Mouse (Mus musculus) CD4-positive helper T cell, adult 2 months (primary cell): ENCODE data around the gene Hecw2.

ENCODE experiments used
- DNase-seq: peaks from one replicate; pipeline ENCODE4 v3.0.0-alpha.2; 2012; ENCODE audit warnings: low read depth, missing footprints, low spot score

Hecw2 gene

DNA sequence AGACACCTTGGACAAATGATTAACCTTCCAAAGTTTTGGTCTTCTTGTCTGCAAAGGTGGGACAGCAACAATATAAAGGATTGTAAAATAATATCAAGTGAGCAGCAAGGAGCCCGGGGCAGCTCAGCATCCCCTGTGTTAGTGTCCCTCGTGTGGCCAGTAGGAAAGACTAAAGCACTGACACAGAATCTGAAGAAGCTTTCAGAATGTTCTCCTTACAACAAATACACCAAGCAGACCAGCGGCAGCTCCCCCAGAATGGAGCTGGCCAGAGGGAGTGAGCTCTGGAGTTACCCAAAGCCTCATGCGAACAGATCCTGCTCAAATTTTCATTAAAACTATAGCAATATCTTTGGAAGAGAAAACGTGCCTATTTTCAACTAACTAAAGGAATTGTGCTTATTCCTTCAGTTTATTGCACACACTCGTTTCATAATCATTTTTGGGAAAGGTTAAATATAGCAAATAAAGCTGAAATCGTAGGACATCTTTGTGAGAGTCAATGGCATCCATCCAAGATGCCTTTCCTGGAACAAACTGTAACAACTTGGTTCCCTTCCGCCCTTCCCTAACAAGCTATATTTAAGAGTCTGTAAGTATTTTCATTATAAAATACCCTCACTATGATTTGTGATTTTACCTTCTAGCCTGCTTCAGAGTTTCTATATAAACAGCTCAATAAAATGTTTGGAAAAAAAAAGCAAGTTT, 208.6 kb downstream of the Hecw2 start:
- DNase-seq: no peak

DNA sequence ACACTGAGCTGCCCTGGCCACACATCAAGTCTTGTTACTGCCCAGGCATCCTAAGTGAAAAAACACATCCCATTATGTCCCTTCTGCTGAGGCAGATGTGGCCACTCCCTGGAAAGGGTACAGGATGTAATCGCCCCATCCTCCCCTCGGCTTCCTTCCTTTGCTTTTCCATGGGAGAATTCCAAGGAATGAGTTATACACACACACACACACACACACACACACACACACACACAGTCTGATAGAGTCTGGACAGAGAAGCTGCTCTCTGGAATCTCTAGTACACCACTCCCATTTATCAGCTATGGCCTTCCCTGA, 216.5 kb downstream of the Hecw2 start:
- DNase-seq: no peak

DNA sequence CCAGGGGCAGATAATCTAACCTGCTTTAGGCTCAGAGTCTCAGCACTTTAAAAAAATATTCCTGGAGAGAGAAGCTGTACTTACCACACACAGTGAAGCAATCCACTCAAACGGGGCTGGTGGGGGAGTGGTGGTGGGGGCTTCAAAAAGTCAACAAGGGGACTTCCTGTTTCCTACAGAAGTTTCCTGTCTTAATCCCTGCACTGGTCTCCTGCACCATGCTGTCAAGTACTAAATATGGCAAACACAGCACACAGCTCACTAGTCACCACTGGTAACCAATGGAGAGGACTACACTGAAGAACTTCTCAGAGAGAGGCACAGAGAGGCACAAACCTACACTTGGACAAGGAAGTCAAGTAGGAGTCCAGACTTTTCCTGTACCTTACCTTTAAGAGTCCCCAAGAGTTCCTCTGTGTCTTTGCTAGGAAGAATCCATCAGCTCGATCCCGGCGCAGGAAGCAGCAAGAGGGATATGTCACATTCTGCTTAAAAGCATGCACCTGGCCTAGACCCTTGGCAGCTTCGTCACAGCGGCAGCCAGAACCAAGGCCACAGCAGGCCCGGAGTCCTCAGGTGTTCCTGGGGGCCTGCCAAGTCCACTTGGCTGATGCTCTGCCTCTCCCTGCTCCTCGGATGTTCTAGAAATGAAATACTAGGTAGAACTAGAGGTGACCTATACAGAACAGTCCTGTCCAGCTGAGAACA, 217.0 kb downstream of the Hecw2 start:
- DNase-seq: no peak

- DNase-seq: no peak
Observed at GRCm38 (mm10) chr1:53976721-53977120, 218.2 kb downstream of the Hecw2 start.

- DNase-seq: no peak
Observed at GRCm38 (mm10) chr1:53976100-53976499, 218.9 kb downstream of the Hecw2 start.

DNA sequence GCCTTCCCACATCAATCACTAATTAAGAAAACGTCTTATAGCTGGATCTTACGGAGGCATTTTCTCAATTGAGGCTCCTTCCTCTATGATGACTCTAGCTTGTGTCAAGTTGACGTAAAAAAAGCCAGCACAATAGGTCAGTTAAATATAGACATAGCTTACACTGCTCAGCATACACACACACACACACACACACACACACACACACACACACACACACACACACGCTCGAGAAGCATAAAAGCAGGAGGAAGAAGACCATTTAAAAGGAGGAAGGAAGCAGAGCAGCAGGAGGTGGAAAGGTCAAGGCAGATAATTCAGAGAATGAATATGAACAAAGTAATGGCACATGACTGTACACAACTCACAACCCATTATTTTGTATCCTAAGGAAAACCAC, 220.0 kb downstream of the Hecw2 start:
- no peak for DNase-seq

DNA sequence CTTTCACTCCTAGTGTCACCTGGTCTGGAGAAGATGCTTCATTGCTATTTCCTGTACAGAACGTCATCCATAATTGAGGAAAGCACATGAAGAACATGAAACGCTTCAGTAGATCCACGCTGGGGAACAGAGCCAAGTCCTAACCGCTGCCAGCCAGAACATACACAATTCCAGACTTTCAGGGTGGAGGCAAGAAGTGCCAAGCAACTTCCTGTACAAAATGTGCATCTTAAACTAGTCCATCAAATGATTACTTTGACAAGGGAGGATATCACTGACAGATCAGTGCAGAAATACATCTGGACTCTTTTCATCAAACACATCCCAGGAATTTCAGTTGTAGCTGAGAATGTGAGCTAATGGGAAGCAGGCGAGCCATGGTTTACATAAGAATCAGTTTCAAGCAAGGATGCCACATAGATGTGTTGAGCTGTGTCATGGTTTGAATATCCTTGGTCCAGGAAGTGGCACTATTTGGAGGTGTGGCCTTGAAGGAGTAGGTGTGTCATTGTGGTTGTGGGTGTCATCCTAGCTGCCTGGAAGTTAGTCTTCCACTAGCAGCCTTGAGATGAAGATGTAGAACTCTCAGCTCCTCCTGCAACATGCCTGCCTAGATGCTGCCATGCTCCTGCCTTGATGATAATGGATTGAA, 224.5 kb downstream of the Hecw2 start:
- DNase-seq: no peak

DNA sequence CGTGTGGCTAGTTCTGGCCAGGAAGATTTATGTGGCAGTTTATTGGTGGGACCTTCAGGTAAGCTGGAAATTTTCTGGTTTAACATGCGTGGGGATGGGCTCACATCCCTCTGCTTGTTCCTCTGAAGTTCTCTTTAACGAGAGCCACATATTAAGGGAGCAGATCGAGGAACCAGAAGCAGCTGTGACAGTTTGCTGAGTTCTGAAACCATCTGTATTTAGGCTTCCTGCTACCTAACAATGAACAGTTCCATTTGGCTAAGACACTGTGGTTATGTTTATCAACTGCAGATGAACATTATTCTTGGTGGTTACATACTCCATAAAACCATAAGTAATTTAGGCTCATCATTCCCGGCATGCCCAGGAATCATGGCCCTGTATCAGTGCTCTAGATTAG, 242.6 kb downstream of the Hecw2 start:
- DNase-seq: no peak

- peak; percentile 16 for DNase-seq
Observed at GRCm38 (mm10) chr1:53945815-53946214, 249.2 kb downstream of the Hecw2 start.

- no peak for DNase-seq
Observed at GRCm38 (mm10) chr1:53942468-53942867, 252.5 kb downstream of the Hecw2 start.

GRCm38 (mm10) chr1:53941528-53941927, 253.4 kb downstream of the Hecw2 start:
- DNase-seq: no peak

- peak; percentile 38 for DNase-seq
Observed at GRCm38 (mm10) chr1:53940268-53941017, 254.5 kb downstream of the Hecw2 start.

- DNase-seq: no peak
Observed at GRCm38 (mm10) chr1:53939291-53939690, 255.7 kb downstream of the Hecw2 start.

DNA sequence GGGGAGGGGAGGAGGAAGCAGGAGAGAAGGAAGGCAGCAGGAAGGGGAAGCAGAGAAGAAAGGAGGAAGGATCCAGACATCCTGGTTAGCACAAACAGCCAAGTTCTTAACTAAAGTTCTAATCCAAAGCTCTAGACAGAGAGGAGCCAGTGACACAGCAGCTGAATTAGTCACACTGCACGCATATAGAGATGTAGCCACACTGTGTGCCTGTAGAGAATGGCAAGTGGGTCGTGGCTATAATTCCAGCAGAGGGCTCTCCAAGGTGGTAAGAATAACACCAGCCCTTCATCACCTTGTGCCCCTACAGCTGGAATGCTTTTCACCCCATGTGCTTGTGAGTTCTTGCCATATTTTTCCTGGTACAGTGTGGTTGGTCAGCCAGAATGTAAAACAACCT, 261.7 kb downstream of the Hecw2 start:
- DNase-seq: no peak

- no peak for DNase-seq
Observed at GRCm38 (mm10) chr1:53931314-53931713, 263.7 kb downstream of the Hecw2 start.

DNA sequence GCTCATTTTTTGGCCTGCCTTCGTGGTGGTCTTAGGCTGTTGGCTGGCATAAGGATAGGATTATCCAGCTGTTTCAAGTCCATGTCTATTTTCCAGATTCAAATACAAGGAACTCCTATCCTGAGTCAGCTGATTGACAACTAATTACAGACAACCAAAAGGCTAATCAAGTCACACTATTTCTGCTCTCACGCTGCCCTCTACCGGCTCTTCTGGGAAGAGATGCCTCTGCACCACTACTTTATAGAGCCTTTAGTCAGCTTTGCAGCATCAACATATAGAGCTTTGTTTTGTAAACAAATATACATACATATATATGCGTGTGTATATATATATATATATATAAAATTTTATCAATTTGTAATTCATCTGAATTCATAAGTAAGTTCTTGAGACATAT, 267.4 kb downstream of the Hecw2 start:
- peak; percentile 44 for DNase-seq

- no peak for DNase-seq
Observed at GRCm38 (mm10) chr1:53925149-53925901, 269.6 kb downstream of the Hecw2 start.

DNA sequence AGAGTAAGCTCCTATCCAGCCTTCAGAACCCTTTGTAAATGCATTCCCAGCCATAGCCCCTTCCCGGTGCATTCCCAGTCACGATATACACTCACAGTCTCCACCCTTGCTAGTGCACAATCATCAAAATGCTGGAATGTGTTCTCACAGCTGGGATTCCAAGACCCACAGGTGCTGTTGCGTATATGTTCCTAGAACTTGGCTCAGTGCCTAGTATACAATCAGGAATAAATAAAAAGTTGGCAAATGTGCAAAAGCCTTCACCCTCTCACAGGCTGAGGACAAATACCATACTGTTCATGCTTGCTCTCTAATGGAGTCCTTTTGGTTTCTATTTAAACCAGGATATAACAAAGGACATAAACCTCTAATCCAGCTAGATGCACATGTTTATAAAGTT, 283.1 kb downstream of the Hecw2 start:
- DNase-seq: no peak

- DNase-seq: no peak
Observed at GRCm38 (mm10) chr1:53910251-53910650, 284.7 kb downstream of the Hecw2 start.

DNA sequence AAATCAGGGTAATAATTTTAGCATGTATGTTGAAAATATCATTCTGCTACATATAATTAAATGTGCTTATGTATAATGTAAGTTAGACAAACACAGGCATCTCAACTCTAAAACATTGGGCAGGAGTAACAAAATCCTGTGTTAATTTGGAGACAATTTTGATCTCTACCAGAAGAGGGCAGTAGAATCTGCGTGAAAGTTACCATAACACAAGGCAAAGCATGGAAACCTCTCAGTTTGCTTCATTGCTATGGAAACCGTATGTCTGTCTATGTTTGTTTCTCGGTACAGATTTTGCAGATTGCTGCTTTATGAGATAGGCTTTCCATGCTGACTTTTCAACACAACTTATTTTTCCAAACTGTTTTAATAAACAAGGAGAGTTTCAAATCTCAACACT, 285.9 kb downstream of the Hecw2 start:
- peak; percentile 77 for DNase-seq

- DNase-seq: peak; percentile 52
Observed at GRCm38 (mm10) chr1:53906175-53906574, 288.8 kb downstream of the Hecw2 start.

- no peak for DNase-seq
Observed at GRCm38 (mm10) chr1:53900416-53900815, 294.6 kb downstream of the Hecw2 start.
